Mouse (Mus musculus) midbrain, embryonic 12.5 days (tissue): ENCODE data around the gene Sparc. TPM values are rescaled to one million over a fixed set of nuclear protein-coding genes. Genes with fewer than 3 reads are reported as not detected.

Experiments
- ATAC-seq: fragments of 200-750 bp; cut with Nextera tagmentation; 2 replicates; pipeline ENCODE4 v1.8.0; 2017; ENCODE audit warnings: low read depth, moderate TSS enrichment, moderate library complexity; ENCODE audit not compliant: low FRiP score
- H3K27ac ChIP-seq: fragments of 300-500 bp; sonication (generic); replicated peaks from 2 replicates; pipeline ENCODE4 v1.5.1; 2016; ENCODE audit warnings: mild to moderate bottlenecking
- H3K27me3 ChIP-seq: fragments of 300-500 bp; sonication (generic); 2 replicates; pipeline ENCODE4 v1.6.1; 2016; ENCODE audit warnings: mild to moderate bottlenecking
- H3K36me3 ChIP-seq: fragments of 300-500 bp; sonication (generic); 2 replicates; pipeline ENCODE4 v1.6.1; 2016
- H3K4me1 ChIP-seq: fragments of 300-500 bp; sonication (generic); 2 replicates; pipeline ENCODE4 v1.6.1; 2016
- H3K4me2 ChIP-seq: fragments of 300-500 bp; sonication (generic); replicated peaks from 2 replicates; pipeline ENCODE4 v1.6.1; 2016; ENCODE audit warnings: mild to moderate bottlenecking, moderate library complexity
- H3K4me3 ChIP-seq: fragments of 300-500 bp; sonication (generic); 2 replicates; pipeline ENCODE4 v1.5.1; 2016; ENCODE audit warnings: mild to moderate bottlenecking
- H3K9ac ChIP-seq: fragments of 300-500 bp; sonication (generic); replicated peaks from 2 replicates; pipeline ENCODE4 v1.6.1; 2016; ENCODE audit warnings: mild to moderate bottlenecking, moderate library complexity
- H3K9me3 ChIP-seq: fragments of 300-500 bp; sonication (generic); 2 replicates; pipeline ENCODE4 v1.6.1; 2016; ENCODE audit warnings: mild to moderate bottlenecking
- WGBS: fragments of 180-500 bp; shearing (Covaris S2); methylation state at CpG from one replicate; pipeline ENCODE4 v1.1.7; 2016; 5-methylcytosine and 5-hydroxymethylcytosine counted together
- polyA plus RNA-seq: library from polyadenylated mRNA; unstranded; fragments of >200 nt; fragmentation: Nextera tagmentation; extraction: Ambion mirVana; gene quantifications from 2 replicates; pipeline ENCODE4 v1.2.1, GENCODE M21; 2016

Gene Sparc
- polyA plus RNA-seq, result 470 and 579 TPM in 2 replicates

GRCm38 (mm10) chr11:55422978-55423377, at the start of gene Sparc:
Gene Sparc (minus strand): TSS chr11:55423183.
- Histone ChIP-seq H3K9ac (no peak within 1 kb of the TSS), H3K36me3 (no peaks in the 10 kb centered on the region), H3K9me3 (no peaks in the 10 kb centered on the region), H3K27ac (peak within 1 kb of the TSS; percentile 80), H3K4me2 (no peak within 1 kb of the TSS), H3K27me3 (peaks cover 4% of the 10 kb centered on the region; the same call in 1 of the 2 replicates), H3K4me1 (peaks cover 50% of the 10 kb centered on the region), H3K4me3 (no peak within 1 kb of the TSS)
- WGBS, result 93% methylated on average over 1 of the region's 1 CpGs
- ATAC-seq, result no peak

- ATAC-seq, result no peak
- Histone ChIP-seq H3K27me3 (no peaks in the 10 kb centered on the region), H3K9ac (no peak overlapping the region), H3K4me3 (peak overlapping the region; percentile 99; the same call in 1 of the 2 replicates), H3K4me1 (peaks cover 24% of the 10 kb centered on the region), H3K9me3 (no peaks in the 10 kb centered on the region), H3K4me2 (peak overlapping the region; percentile 90), H3K36me3 (peaks cover 26% of the 10 kb centered on the region), H3K27ac (no peak overlapping the region)
- WGBS, result 98% methylated on average over 7 of the region's 7 CpGs
These were observed 48.5 kb upstream of the Sparc start for GRCm38 (mm10) chr11:55471467-55471866.

- Histone ChIP-seq H3K9ac (peak overlapping the region; percentile 99; the same call in 1 of the 2 replicates), H3K9me3 (no peaks in the 10 kb centered on the region), H3K4me2 (peak overlapping the region; percentile 90), H3K27me3 (no peaks in the 10 kb centered on the region), H3K4me3 (peak overlapping the region; percentile 99), H3K36me3 (peaks cover 26% of the 10 kb centered on the region), H3K4me1 (peaks cover 24% of the 10 kb centered on the region), H3K27ac (no peak overlapping the region)
- WGBS, result 74% methylated on average over 8 of the region's 8 CpGs
- no peak for ATAC-seq
These were observed 47.8 kb upstream of the Sparc start for GRCm38 (mm10) chr11:55470761-55471160.

DNA sequence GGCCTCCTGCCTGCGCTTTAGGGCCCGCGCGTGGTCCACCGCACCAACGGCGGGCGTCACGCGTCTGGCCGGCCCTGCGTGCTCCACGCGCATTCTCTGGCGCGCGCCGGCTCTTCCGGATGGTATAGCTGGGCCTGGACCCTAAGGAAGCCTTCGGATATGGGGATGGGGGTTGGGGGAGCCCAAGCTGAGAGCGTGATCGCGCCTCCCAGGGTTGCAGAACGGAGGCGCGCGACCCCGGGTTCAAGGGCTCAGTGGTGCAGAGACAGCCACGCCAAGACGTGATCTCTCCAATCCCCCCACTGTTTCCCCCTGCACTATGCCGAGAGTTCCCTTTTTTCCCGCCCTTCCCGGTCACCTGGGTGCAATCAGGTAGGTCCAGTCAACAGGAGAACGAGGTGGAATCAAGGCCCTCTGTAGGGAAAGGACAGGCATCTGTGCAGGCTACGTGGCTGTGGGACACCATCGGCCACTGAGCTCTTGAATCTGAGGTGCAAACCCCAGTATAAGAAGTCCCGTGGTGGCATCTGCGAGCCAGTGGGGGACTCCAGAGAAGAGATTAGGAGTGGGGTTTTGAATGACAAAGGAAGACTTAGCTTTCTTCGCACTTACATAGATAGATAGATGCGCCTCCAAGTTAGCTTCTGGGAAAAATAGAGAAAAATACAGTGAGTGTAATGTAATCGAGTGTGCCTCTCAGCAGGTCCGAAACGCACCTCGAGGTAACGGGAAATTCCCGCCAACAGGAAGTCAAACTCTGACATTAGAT, 47.1 kb upstream of the Sparc start:
- peak; percentile 19; the same call in 1 of the 2 replicates for ATAC-seq
- Histone ChIP-seq H3K36me3 (peaks cover 26% of the 10 kb centered on the region), H3K9me3 (no peaks in the 10 kb centered on the region), H3K4me3 (peak overlapping the region; percentile 99), H3K9ac (peak overlapping the region; percentile 99), H3K4me2 (peak overlapping the region; percentile 90), H3K27ac (peak overlapping the region; percentile 83), H3K27me3 (no peaks in the 10 kb centered on the region), H3K4me1 (peaks cover 24% of the 10 kb centered on the region)
- under 1% methylated on average over 42 of the region's 46 CpGs for WGBS

- WGBS, result under 1% methylated on average over 57 of the region's 57 CpGs
- H3K9me3 ChIP-seq, result no peaks in the 10 kb centered on the region
- peak within 1 kb of the TSS; percentile 90 for H3K4me2 ChIP-seq
- H3K9ac ChIP-seq, result peak within 1 kb of the TSS; percentile 99
- peak within 1 kb of the TSS; percentile 88 for H3K27ac ChIP-seq
- peak within 1 kb of the TSS; percentile 99 for H3K4me3 ChIP-seq
- peaks cover 24% of the 10 kb centered on the region for H3K4me1 ChIP-seq
- H3K36me3 ChIP-seq, result peaks cover 22% of the 10 kb centered on the region
- no peaks in the 10 kb centered on the region for H3K27me3 ChIP-seq
- peak; percentile 98 for ATAC-seq
These were observed 46.3 kb upstream of the Sparc start, which contains the start of gene G3bp1 for GRCm38 (mm10) chr11:55469048-55469843. Gene G3bp1 (plus strand): TSS chr11:55469685.

- 3% methylated on average over 17 of the region's 17 CpGs for WGBS
- peak overlapping the region; percentile 74 for H3K4me2 ChIP-seq
- no peaks in the 10 kb centered on the region for H3K9me3 ChIP-seq
- H3K27me3 ChIP-seq, result no peaks in the 10 kb centered on the region
- H3K36me3 ChIP-seq, result peaks cover 16% of the 10 kb centered on the region
- H3K9ac ChIP-seq, result peak overlapping the region; percentile 70
- H3K4me1 ChIP-seq, result peaks cover 24% of the 10 kb centered on the region
- peak; percentile 21 for ATAC-seq
- peak overlapping the region; percentile 88 for H3K27ac ChIP-seq
- H3K4me3 ChIP-seq, result peak overlapping the region; percentile 48
These were observed 45.6 kb upstream of the Sparc start for GRCm38 (mm10) chr11:55468611-55469047.

DNA sequence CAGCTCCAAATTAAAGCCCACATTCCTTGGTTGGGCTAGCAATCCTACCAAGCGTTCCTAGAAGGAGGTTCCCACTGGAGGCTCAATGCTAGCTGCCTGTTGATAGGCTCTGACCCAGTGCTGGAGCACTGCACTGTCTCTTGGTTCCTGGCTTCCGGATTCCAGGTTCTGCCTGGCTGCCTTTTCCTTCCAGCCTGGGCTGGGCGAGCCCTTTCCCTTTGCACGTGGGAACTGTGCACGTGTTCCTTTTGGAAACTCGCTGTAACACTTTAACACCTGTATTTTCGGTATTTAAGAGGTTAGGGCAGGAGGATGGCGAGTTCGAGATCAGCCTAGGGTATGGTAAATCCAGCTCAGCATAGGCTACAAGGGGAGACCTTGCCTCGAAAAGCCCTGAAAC, 45.0 kb upstream of the Sparc start:
- 70% methylated on average over 10 of the region's 10 CpGs for WGBS
- peak overlapping the region; percentile 48 for H3K4me3 ChIP-seq
- ATAC-seq, result no peak

DNA sequence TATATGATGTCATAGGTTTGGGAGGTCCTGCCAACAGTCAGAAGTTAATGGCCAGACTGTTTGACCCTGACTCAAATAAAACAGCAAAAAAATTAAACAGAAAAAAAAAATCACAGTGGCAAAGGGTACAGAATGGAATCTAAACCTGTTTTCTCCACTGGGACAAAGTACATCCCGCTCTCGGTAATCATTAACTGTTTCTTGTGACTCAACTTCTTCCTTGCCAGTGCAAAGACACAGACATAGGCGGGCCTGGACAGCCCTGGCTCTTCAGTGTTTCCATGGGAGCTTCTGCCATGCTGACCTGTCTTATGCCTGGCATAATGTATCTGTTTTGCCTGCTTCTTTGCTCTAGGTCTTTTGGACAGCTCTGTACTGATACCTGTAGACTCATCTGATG, 42.2 kb upstream of the Sparc start:
- no peaks in the 10 kb centered on the region for H3K9me3 ChIP-seq
- no peak for ATAC-seq
- no peak overlapping the region for H3K9ac ChIP-seq
- no peak overlapping the region for H3K4me2 ChIP-seq
- H3K27ac ChIP-seq, result no peak overlapping the region
- no peaks in the 10 kb centered on the region for H3K36me3 ChIP-seq
- no peaks in the 10 kb centered on the region for H3K27me3 ChIP-seq
- H3K4me3 ChIP-seq, result no peak overlapping the region
- 88% methylated on average over 3 of the region's 3 CpGs for WGBS
- H3K4me1 ChIP-seq, result peaks cover 14% of the 10 kb centered on the region

More for the DNA sequence above, 45.0 kb upstream of the Sparc start:
- Histone ChIP-seq H3K9ac (peak overlapping the region; percentile 70; the same call in 1 of the 2 replicates), H3K9me3 (no peaks in the 10 kb centered on the region), H3K36me3 (peaks cover 10% of the 10 kb centered on the region; the same call in 1 of the 2 replicates), H3K4me2 (peak overlapping the region; percentile 74), H3K27ac (peak overlapping the region; percentile 88; the same call in 1 of the 2 replicates), H3K4me1 (peaks cover 24% of the 10 kb centered on the region), H3K27me3 (no peaks in the 10 kb centered on the region)

GRCm38 (mm10) chr11:55464707-55465106, 41.7 kb upstream of the Sparc start:
- WGBS, result 87% methylated on average over 10 of the region's 10 CpGs

DNA sequence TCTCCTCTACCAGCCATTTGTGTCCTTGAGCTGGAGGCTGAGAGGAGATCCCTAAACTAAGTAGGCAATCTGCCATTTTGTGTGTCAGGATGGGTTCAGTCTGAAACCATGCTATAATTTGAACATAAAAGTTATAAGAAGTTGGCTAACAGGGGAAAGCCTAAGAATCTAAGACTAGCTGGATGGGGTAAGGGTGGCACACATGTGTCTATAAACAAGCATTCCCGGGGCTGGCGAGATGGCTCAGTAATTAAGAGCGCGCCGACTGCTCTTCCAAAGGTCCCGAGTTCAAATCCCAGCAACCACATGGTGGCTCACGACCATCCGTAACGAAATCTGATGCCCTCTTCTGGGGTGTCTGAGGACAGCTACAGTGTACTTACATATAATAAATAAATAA, 39.2 kb upstream of the Sparc start:
- WGBS, result 96% methylated on average over 9 of the region's 9 CpGs
- Histone ChIP-seq H3K36me3 (no peaks in the 10 kb centered on the region), H3K4me3 (no peak overlapping the region), H3K9ac (no peak overlapping the region), H3K9me3 (no peaks in the 10 kb centered on the region), H3K4me1 (peaks cover 11% of the 10 kb centered on the region), H3K27me3 (no peaks in the 10 kb centered on the region), H3K4me2 (no peak overlapping the region), H3K27ac (no peak overlapping the region)
- ATAC-seq, result no peak

More at GRCm38 (mm10) chr11:55464707-55465106, 41.7 kb upstream of the Sparc start:
- Histone ChIP-seq H3K4me3 (no peak overlapping the region), H3K9ac (no peak overlapping the region), H3K27me3 (no peaks in the 10 kb centered on the region), H3K4me2 (no peak overlapping the region), H3K4me1 (peaks cover 18% of the 10 kb centered on the region), H3K36me3 (no peaks in the 10 kb centered on the region), H3K27ac (no peak overlapping the region), H3K9me3 (no peaks in the 10 kb centered on the region)
- no peak for ATAC-seq

- peak; percentile 98 for ATAC-seq
- H3K4me3 ChIP-seq, result peak within 1 kb of the TSS; percentile 72
- H3K4me1 ChIP-seq, result peaks cover 11% of the 10 kb centered on the region
- WGBS, result 1% methylated on average over 36 of the region's 36 CpGs
- no peaks in the 10 kb centered on the region for H3K27me3 ChIP-seq
- no peaks in the 10 kb centered on the region for H3K9me3 ChIP-seq
- peak within 1 kb of the TSS; percentile 67 for H3K9ac ChIP-seq
- H3K36me3 ChIP-seq, result no peaks in the 10 kb centered on the region
- peak within 1 kb of the TSS; percentile 56 for H3K27ac ChIP-seq
- peak within 1 kb of the TSS; percentile 90 for H3K4me2 ChIP-seq
These were observed 38.1 kb upstream of the Sparc start, which contains the start of gene Atox1 for GRCm38 (mm10) chr11:55461019-55461645. Gene Atox1 (minus strand): TSS chr11:55461239.
